Mouse (Mus musculus) embryonic stem cell, embryonic (primary cell): ENCODE measurements around the gene Gm49355.

Source experiments
- CTCF ChIA-PET, 4 experiments: fragments of 300-600 bp in 2 of 4; fragments of 350-600 bp in 2 of 4; sonication (Branson Sonifier 250); formaldehyde crosslinking; loops; one replicate each; lab custom pipeline; 2022; ENCODE audit warnings: inconsistent platforms in 2 of 4; lab: Charles Lee
- POLR2A ChIA-PET, 4 experiments: fragments of 300-600 bp in 2 of 4; fragments of 350-600 bp in 2 of 4; sonication (Branson Sonifier 250); formaldehyde crosslinking; loops; one replicate each; lab custom pipeline; 2022; ENCODE audit warnings: antibody characterized with exemption in 4 of 4, inconsistent platforms in 1 of 4; lab: Charles Lee

Gene Gm49355

DNA sequence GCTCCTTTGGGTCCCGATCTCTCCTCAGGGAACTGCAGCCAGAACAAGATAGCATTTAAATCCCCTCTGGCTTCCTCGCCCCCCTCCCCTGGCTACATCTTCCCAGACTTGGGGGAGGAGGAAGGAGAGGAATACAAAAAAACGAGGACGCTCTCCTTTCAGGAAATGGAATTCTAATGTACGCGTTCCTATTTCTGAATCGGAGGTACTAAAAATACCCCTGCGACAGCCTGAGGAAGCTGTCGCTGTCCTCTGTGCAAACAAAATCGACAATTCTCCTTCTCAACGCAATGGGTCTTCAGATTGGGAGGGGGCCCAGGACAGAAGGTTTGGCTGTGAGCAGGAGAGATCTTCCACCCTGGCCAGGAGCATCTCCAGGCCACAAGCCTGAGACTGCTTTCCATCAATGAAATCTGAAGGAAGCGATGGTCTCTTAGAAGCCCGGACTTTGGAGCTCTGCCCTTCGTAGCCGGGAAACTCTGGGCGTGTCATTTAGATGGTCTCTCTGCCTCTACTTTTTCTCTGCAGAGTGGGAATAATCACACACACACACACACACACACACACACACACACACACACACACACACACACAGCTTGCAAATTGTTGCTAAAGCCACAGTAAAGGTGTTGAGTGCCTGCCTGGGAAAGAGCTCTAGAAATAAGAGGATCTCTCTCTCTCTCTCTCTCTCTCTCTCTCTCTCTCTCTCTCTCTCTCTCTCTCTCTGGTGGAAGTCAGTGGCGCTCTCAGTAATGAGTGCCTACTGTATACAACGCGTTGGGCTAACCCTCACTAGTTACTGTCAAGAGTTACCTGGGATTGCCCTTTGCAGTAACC, 56.7 kb downstream of the Gm49355 start:
- ChIA-PET POLR2A (interaction anchor here in 3 of 4 experiments (0.8 to 1.4 kb wide), 7 partner anchors 10 to 1864 kb away, joined by 3 to 4 read pairs (median 3); partner anchors contain the start of genes 3830406C13Rik (in 1 of the 3) and Ptprg (in 1 of the 3)), CTCF (interaction anchor here in 2 of 4 experiments (0.5 to 0.6 kb wide), 2 partner anchors 17 to 18 kb away, joined by 3 to 8 read pairs; no protein-coding TSS in a partner anchor)

- POLR2A ChIA-PET: interaction anchor here in 3 of 4 experiments (0.5 to 1.7 kb wide), 9 partner anchors 9 to 1865 kb away, joined by 3 to 5 read pairs (median 3); partner anchors contain the start of genes 3830406C13Rik (in 2 of the 3), Gm49355 (in 1 of the 3) and Ptprg (in 1 of the 3)
- CTCF ChIA-PET: no interaction called here
Measured at GRCm38 (mm10) chr14:12341075-12341788, 57.5 kb downstream of the Gm49355 start.

- POLR2A ChIA-PET: interaction anchor here in 2 of 4 experiments (0.5 to 1.7 kb wide), 5 partner anchors 7 to 670 kb away, joined by 3 to 5 read pairs (median 3); partner anchors contain the start of genes 3830406C13Rik (in 1 of the 2) and Gm49355 (in 1 of the 2)
- CTCF ChIA-PET: no interaction called here
Measured at GRCm38 (mm10) chr14:12341789-12342457, 58.1 kb downstream of the Gm49355 start.

DNA sequence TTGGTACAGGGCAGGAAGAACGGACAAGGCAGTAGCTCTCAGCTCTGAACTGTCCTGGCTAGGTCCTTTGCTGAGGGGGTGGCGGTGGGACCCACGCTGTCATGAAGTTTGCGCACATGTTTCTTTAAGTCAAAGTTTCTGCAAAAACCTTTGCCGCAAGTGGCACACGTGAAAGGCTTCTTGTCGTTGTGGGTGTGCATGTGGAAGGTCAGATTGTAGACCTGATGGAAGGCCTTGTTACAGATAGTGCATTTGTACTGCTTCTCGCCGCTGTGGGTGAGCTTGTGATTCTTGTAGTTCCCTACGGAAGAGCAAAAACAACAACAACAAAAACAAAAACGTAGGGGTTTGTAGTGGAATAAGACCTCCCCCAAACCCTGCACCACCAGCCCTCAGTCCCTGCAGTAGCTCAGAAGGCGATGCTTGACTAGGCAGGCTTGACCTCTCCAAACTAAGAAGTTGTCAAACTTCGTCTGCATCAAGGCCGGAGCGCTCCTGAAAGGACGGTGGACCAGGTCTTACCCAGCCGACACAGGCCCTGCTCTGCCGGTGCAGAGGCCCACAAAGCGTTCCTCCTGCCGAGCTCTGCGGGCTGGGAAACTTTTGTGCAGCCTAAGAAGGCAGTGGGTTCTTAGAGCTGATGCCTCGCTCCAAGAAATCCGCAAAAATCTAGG, 58.8 kb downstream of the Gm49355 start:
- CTCF ChIA-PET: interaction anchor here in 1 of 4 experiments (0.6 kb wide), 1 partner anchor 47 kb away, joined by 4 read pairs; no protein-coding TSS in a partner anchor
- POLR2A ChIA-PET: interaction anchor here in 1 of 4 experiments (0.6 to 1.7 kb wide), 7 partner anchors 8 to 704 kb away, joined by 3 to 5 read pairs (median 4); partner anchors contain the start of genes 3830406C13Rik and Gm49355

DNA sequence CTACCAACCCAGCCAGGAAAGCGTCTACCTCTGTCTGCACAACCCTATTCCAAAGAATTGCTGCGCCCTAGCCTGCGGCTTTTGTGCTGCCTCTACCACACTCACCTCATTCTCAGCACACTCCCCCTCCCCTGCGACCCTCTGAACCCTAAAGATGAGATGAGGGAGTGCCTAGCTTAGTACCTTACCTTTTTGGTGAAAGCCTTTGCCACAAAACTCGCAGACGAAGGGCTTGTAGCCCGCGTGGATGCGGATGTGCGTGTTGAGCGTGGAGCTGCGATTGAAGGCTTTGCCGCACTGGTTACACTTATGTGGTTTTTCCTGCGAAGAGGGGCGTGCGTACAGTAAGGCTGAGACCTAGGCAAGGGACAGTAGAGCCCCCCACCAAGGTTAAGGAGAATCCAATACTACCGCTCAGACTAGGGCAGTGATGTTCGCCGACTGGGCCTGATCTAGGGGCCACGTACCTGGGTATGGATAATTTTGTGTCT, 59.7 kb downstream of the Gm49355 start:
- ChIA-PET POLR2A (interaction anchor here in 2 of 4 experiments (0.9 to 1.6 kb wide), 5 partner anchors 9 to 480 kb away, joined by 3 to 4 read pairs (median 4); partner anchors contain the start of genes 3830406C13Rik (in 1 of the 2) and Cadps (in 1 of the 2)), CTCF (no interaction called here)

DNA sequence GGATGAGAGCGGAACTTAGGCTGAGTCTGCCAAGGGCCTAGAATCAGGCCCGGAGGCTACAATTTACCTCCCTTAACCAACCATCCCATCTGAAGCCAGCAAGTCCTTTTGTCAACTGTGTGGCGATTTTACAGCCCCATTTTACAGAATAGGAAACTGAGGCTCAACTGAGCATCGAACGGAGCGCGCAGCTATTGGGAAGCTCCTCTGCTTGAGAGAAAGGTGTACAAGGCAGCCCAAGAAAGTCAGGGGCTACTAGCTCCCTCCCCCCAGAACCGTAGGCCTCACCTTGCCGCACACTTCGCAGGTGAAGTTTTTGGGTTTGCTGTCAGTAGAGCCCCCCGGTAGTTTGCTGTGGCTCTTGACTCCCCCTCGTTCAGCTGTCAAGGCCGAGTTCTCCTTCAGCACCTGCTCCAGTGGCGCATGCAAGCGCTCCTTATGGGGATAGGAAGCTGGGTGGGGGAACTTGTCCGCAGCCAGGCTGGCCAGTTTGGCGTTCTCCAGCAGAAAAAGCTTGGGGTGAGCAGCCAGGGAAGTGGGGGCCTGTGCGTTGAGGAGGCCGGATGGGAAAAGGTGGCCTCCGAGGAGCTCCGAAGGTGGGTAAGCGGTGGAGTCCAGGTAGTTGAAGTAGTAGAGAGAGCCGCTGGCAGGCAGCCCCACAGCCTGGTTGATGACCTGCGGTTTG, 60.4 kb downstream of the Gm49355 start:
- CTCF ChIA-PET: interaction anchor here in 1 of 4 experiments (1.1 kb wide), 1 partner anchor 9 kb away, joined by 3 read pairs; no protein-coding TSS in a partner anchor
- POLR2A ChIA-PET: interaction anchor here in 2 of 4 experiments (0.9 to 1.6 kb wide), 4 partner anchors 12 to 479 kb away, joined by 3 to 4 read pairs (median 4); partner anchors contain the start of genes 3830406C13Rik (in 1 of the 2) and Cadps (in 1 of the 2)

GRCm38 (mm10) chr14:12344746-12345240, 61.0 kb downstream of the Gm49355 start:
- POLR2A ChIA-PET: interaction anchor here in 2 of 4 experiments (0.9 to 1.6 kb wide), 3 partner anchors 11 to 478 kb away, joined by 3 to 4 read pairs (median 4); partner anchors contain the start of genes 3830406C13Rik (in 1 of the 2) and Cadps (in 1 of the 2)
- CTCF ChIA-PET: interaction anchor here in 1 of 4 experiments (1.1 kb wide), 1 partner anchor 10 kb away, joined by 3 read pairs; no protein-coding TSS in a partner anchor

- CTCF ChIA-PET: interaction anchor here in 1 of 4 experiments (1.1 kb wide), 1 partner anchor 10 kb away, joined by 3 read pairs; no protein-coding TSS in a partner anchor
Measured at GRCm38 (mm10) chr14:12345241-12345921, 61.6 kb downstream of the Gm49355 start.

DNA sequence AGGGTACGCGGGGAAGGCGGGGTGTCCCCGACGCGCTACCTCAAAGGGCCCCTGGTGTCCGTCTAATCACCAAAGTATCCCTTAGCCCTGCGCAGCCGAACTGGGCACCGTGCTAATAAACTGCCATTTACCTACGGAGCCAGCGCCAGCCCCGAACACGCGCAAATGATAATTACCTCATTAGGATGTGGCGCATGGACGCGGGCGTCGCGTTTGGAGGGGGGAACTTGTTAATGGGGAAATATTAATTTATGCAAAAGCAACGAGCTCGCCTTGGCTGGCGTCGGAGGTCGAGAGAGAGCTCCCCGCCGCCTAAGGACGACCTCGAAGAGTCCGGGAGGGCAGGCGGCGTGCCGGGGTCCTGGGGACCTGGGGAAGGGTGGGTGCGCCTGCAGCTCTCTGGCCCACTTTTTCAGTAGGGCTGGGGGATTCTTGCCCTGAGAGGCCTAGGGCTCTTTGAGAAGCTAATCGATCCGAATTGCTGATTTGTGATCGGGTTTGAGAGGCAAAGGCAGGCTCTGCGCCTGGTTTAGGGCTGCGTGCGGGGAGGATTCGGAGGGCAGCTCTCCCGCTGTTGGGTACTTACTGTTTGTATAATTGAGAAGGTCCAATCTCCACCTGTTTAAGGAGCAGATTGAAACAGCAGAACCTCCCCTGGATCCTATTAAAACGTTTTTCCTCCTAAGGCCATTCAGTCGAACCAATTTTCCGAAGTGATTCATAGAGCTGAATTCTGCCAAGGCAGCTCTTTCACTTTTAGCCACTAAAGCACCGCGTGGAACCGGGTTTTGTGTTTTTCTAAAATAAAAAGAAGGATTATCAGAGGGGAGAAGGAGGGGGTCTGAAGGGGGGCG, 62.5 kb downstream of the Gm49355 start:
- CTCF ChIA-PET: interaction anchor here in 2 of 4 experiments (0.5 to 0.7 kb wide), 2 partner anchors 52 to 206 kb away, joined by 3 to 4 read pairs; no protein-coding TSS in a partner anchor
- POLR2A ChIA-PET: interaction anchor here (0.6 to 1.7 kb wide), 8 partner anchors 8 to 830 kb away, joined by 3 to 10 read pairs (median 3); no protein-coding TSS in a partner anchor

More at GRCm38 (mm10) chr14:12345241-12345921, 61.6 kb downstream of the Gm49355 start:
- POLR2A ChIA-PET: interaction anchor here in 2 of 4 experiments (0.6 to 1.4 kb wide), 4 partner anchors 7 to 1668 kb away, joined by 3 read pairs; no protein-coding TSS in a partner anchor

GRCm38 (mm10) chr14:12346865-12347600, 63.3 kb downstream of the Gm49355 start:
- ChIA-PET CTCF (interaction anchor here in 3 of 4 experiments (0.5 to 0.7 kb wide), 3 partner anchors 9 to 206 kb away, joined by 3 to 4 read pairs (median 3); no protein-coding TSS in a partner anchor), POLR2A (interaction anchor here (0.6 to 1.7 kb wide), 7 partner anchors 9 to 830 kb away, joined by 3 to 10 read pairs (median 3); no protein-coding TSS in a partner anchor)

GRCm38 (mm10) chr14:12348089-12348488, 64.3 kb downstream of the Gm49355 start, which contains the start of gene Fezf2:
Gene Fezf2, minus strand, starts transcription at chr14:12348189.
- POLR2A ChIA-PET: no interaction called here

GRCm38 (mm10) chr14:12349334-12350090, 65.7 kb downstream of the Gm49355 start:
- CTCF ChIA-PET: interaction anchor here in 1 of 4 experiments (0.5 kb wide), 1 partner anchor 95 kb away, joined by 3 read pairs; no protein-coding TSS in a partner anchor
- POLR2A ChIA-PET: interaction anchor here in 1 of 4 experiments (0.7 kb wide), 1 partner anchor 202 kb away, joined by 3 read pairs; no protein-coding TSS in a partner anchor

More at GRCm38 (mm10) chr14:12348089-12348488, 64.3 kb downstream of the Gm49355 start, which contains the start of gene Fezf2:
- CTCF ChIA-PET: interaction anchor here in 1 of 4 experiments (0.6 kb wide), 1 partner anchor 50 kb away, joined by 3 read pairs; no protein-coding TSS in a partner anchor
